Mouse (Mus musculus) splenic B cell, adult 2 months (primary cell): Measurements from ENCODE around the gene Glt28d2.

ENCODE experiments used
- DNase-seq: peaks from one replicate; pipeline ENCODE4 v3.0.0-alpha.2; 2011; ENCODE audit warnings: low read depth, low spot score
- H3K27me3 ChIP-seq: 2 replicates; pipeline ENCODE4 v1.6.1; 2012; ENCODE audit warnings: mild to moderate bottlenecking, low read length, moderate library complexity, mixed read lengths; ENCODE audit not compliant: control insufficient read depth, poor library complexity, insufficient read depth, severe bottlenecking
- H3K36me3 ChIP-seq: 2 replicates; pipeline ENCODE4 v1.6.1; 2012; ENCODE audit warnings: mild to moderate bottlenecking, low read length, moderate library complexity, mixed read lengths; ENCODE audit not compliant: control insufficient read depth, poor library complexity, insufficient read depth, severe bottlenecking

The Glt28d2 gene

DNA sequence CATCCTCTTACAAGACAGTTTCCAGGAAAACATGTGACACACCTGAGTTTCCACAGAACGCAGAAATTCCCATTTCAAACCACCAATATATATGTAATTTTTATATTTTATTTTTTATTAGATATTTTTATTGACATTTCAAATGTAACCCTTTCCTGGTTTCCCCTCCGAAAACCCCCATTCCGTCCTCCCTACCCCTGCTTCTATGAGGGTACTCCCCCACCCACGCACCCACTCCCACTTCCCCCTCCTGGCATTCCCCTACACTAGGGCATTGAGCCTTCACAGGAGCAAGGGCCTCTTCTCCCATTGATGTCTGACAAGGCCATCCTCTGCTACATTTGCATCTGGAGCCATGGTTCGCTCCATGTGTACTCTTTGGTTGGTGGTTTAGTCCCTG, 7.7 kb upstream of the Glt28d2 start:
- Histone ChIP-seq H3K27me3 (peaks cover 2% of the 10 kb centered on the region), H3K36me3 (no peaks in the 10 kb centered on the region)
- peak; percentile 22 for DNase-seq

DNA sequence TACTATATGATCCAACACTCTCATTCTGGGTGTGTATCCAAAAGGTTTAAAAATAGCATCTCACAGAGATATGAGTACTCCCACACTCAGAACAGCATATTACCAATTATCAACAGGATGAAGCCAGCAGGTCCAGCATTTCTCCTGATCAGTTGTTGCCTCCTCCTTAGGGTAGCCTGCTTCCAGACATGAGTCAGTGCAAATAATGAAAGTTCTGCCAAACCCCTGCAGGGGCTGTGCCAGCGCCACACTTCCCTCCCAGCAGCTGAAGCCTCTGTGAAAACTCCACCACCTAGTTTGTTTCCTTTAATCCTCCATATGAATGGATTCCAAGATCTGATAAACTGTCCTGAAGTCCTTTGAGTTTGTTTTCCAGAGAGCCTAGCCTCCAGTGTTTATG, 4.3 kb upstream of the Glt28d2 start:
- no peak for DNase-seq
- no peaks in the 10 kb centered on the region for H3K36me3 ChIP-seq
- H3K27me3 ChIP-seq, result peaks cover 4% of the 10 kb centered on the region

DNA sequence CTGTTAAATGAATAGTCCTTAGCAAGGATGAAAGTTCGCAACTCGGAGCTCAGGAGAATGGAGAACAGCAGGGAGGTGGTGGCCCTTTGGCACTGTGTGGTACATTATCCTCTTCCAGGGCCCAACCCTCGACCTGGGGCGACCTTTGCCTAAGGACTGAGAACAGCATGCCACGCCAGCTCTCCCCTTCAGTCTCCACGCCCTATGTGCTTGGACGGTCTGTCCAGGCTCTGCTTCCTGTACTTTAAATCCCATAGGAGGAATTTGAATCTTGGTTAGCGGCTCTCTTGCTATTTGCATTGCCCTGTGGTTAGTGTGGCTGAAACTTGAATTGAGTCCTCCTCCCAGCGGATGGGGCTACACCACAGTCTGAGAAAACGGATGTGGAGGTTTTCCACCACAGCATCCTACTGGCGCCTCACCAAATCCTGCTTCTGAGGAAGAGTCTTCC, 930 bp upstream of the Glt28d2 start:
- Histone ChIP-seq H3K27me3 (peaks cover 4% of the 10 kb centered on the region), H3K36me3 (no peaks in the 10 kb centered on the region)
- DNase-seq, result peak; percentile 51

DNA sequence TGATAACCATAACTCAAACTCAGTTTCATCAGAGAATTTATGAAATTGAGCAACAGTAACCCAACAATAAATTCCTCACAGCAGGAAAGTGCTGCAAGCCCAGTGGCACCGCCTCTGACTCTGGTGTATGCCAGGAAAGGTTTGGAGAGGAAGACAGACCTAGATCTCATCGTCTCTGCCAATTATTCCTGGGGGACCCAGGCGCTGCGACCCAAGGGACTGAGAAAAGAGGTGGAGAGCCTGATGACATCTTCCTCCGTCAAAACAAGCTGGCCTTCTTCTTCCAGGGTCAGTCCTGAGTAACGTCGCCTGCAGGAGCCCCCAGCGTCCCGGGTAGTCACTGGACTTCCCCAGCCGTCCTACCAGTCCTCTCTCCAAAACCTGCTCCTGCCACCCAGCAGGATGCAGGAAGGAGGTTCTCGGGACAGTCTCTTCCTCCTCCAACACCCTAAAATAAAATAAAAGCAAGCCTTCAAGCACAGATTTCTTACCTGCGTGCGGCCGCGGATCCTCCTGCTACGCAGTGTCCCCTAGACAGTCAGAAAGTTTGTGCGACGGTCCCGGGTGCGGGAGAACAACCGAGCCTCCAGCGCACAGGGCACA, 579 bp downstream of the Glt28d2 start:
- Histone ChIP-seq H3K36me3 (no peaks in the 10 kb centered on the region), H3K27me3 (peaks cover 4% of the 10 kb centered on the region)
- no peak for DNase-seq

DNA sequence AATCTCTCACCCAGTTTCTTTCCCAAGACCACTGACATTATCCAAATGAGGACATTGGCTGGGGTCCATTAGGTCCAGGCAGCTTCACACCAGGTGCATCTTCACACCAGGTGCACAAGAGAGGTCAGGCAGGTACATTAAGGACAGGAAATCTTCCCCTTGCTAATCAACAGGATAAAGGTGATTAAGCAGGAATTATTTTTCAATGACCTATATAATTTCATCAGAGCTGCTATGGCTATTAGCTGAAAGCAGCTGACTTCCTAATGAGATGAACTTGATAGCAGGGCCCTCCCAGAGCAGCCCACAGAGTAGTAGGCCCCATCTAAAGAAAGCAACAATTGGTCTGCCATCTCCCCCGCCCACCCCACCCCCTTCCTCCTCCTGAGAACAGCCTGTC, 1.4 kb downstream of the Glt28d2 start:
- no peak for DNase-seq
- Histone ChIP-seq H3K36me3 (no peaks in the 10 kb centered on the region), H3K27me3 (peaks cover 2% of the 10 kb centered on the region)

DNA sequence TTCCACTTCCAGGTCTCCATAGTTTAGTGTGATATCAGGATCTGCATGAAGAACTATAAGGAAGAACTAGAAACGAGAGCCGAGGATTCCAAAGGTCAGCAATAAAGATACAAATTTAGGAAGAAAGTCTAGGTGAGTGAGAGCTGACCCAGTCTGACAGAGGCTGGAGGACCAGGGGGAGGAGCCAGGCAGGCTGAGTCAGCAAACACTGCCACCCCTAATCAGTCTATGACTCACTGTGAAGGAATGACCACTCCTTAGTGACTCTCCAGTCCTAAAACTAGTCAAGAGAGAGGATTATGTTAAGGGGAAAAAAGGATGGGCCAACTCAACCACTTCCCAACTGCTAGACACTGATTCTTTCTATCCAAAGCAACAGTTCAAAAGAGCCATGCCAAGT, 6.6 kb downstream of the Glt28d2 start:
- Histone ChIP-seq H3K27me3 (no peaks in the 10 kb centered on the region), H3K36me3 (no peaks in the 10 kb centered on the region)
- no peak for DNase-seq

DNA sequence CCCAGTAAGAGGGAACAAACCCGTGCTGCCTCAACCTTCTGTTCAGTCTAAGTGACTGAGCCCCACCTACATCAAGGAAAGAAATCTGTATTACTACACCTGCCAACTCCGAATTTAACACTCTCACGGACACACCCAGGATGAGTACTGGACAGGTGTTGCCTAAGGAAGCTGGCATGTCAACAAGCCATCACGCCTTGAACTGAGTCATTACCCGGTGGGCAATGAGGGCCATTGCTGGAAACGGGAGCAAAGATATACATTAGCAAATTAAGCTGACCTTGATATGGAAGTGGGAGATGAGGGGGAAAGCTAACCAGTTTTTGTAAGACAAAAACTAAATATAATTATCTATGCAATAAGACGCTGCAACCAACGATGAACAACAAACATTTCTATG, 7.2 kb downstream of the Glt28d2 start:
- no peaks in the 10 kb centered on the region for H3K27me3 ChIP-seq
- no peaks in the 10 kb centered on the region for H3K36me3 ChIP-seq
- DNase-seq, result no peak

DNA sequence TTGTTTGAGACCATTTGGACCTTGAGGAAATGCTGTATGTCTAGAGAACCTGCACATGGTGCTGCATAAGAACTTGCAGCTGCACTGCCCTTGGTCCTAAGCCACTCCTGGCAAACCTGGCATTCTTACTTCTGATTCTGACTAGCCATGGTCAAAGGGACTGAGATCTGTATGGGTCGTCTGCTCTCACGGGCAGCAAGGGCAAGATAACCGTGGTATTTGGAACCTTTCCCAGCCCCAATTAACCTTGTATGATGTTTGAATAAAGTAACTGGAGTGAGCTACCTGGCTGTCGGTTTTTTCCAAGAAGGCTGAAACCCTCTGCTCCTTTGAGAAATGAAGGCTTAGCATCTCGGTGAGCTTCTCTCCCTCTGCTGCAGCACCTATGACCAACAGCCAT, 8.4 kb downstream of the Glt28d2 start:
- H3K36me3 ChIP-seq, result no peaks in the 10 kb centered on the region
- no peak for DNase-seq
- H3K27me3 ChIP-seq, result no peaks in the 10 kb centered on the region

DNA sequence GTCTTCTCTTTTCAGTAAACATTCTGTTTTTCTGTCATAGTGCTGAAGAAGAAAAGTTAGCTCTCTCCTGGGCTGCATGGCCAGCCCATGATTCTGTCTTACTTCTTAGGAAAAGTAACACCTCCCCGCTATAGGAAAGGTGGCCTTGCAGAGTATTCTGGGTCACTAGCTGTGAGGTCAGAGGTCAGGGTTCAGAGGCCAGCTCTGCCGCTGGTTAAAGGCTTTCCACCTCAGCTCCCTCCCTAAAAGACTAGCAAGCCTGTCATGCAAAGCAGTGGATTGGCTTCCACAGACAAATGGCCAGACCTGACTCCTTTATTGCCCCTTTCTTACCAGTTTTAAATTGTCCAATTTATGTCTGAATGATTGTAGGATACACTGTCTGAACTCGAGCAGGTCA, 23.3 kb downstream of the Glt28d2 start:
- DNase-seq, result no peak

DNA sequence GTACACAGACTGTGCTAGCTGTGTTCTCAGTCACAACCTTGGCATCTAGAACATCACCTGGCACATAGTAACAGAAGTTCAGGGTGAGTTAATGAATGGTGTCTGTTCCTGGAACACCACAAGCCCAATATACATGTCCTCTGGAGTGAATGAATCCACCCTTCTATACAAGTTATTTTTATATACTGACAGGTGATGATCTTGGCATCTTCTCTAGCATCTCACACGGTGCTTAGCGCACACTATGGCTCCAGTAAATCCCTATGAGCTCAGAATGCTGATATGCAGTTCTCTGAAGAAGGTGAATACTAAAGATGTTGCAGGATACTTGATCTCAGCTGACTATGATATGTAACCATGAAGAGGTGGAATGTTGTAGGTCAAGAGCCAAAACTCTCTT, 24.4 kb downstream of the Glt28d2 start:
- no peak for DNase-seq
- Histone ChIP-seq H3K27me3 (no peaks in the 10 kb centered on the region), H3K36me3 (no peaks in the 10 kb centered on the region)

More for the DNA sequence above, 23.3 kb downstream of the Glt28d2 start:
- H3K36me3 ChIP-seq, result no peaks in the 10 kb centered on the region
- no peaks in the 10 kb centered on the region for H3K27me3 ChIP-seq

DNA sequence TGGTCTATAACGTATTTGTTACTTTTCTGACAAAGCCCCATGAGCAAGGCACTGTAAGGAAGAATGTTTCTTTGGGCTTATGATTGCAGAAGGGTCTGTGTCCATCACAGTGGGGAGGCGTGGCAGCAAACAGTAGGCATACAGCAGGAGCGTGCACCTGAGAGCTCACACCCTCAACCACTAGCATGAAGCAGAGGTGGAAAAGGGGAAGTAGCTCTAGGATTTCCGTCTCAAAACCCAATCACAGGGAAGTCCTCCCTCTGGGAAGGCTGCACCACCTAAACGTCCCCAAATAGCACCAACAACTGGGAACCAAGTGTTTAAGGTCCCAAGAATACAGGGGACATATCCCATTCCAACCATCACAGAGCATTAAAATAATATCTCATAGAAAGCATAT, 26.3 kb downstream of the Glt28d2 start:
- no peak for DNase-seq
- no peaks in the 10 kb centered on the region for H3K27me3 ChIP-seq
- no peaks in the 10 kb centered on the region for H3K36me3 ChIP-seq

DNA sequence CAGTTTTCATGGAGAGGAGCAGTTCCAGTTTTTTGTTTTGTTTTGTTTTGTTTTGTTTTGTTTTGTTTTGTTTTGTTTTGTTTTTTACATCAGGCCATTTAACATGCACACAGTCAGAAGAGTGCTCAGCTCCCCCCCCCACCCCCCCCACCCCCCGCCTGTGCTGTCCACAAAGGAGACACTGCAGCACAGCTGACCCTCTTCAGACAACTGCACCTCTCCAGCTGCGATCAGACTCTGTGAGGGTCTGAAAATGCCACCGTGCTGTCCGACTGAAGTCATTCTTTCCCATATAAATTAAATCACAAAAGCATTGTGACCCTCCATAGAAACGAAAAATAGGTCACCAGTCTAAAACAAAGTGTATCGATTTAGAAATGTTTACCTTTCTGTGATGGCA, 28.0 kb downstream of the Glt28d2 start:
- Histone ChIP-seq H3K36me3 (no peaks in the 10 kb centered on the region), H3K27me3 (no peaks in the 10 kb centered on the region)
- no peak for DNase-seq

DNA sequence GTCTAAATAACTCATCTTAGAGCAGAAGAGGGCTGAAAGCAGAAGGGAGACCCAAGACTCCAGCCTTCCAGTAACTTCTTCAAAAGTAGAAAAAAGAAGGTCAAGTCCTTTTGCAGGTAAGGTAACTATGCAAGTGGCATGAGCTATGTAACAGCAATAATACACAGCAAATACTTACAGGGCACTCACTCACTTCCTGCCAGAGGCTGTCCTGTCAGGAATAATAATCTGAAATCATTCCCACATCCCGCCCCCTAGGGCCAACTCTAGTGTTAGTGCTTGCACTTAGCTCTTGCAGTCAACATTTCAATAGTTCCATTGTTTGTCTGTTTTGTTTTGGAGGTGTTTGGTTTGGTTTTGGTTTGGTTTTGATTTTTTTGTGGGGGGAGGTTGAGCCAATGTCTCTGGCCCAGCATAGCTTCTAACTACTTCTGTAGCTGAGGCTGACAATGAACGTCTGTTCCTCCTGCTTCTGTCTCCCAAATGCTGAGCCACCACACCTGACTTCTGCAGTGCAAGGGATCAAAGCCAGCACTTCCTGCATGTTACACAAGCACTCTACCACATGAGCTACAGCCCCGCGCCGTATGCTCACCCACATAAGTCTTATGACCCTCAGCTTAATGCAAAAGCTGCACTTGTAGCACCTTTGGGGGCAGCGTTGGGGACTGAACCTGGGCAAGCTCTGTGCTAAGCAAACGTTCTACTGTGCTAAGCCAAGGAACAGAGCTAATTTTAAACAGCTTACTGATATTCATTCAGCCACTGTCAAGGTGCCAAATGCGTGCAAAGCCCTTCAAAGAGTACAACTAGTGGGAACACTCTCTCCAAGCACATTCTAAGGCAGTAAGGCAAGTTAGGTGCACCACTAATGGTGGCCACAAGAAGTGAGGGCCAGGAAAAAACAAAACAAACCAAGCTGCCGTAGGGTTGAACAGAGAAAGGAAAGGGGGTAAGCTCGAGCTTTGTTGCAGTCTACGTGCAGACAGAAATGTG, 28.9 kb downstream of the Glt28d2 start:
- Histone ChIP-seq H3K27me3 (no peaks in the 10 kb centered on the region), H3K36me3 (no peaks in the 10 kb centered on the region)
- no peak for DNase-seq

DNA sequence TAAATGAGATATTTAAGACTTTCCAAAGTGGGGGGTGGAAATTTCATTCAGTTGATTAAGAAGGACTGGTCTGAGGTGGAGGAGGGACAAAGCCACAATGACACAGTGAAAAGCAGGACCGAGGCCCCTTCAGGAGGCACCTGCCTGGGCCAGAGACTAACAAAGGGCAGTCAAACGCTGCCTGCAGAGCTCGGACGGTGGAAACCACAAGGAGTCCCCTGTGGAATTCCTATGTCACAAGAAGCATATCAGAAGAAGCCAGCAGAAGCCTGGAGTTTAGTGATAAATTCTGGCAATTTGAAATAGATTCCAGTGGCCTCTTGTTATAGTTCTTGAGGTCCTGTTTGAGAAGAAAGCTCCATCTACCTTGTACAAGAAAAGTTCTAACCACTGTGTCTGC, 30.2 kb downstream of the Glt28d2 start:
- Histone ChIP-seq H3K36me3 (no peaks in the 10 kb centered on the region), H3K27me3 (no peaks in the 10 kb centered on the region)
- no peak for DNase-seq

DNA sequence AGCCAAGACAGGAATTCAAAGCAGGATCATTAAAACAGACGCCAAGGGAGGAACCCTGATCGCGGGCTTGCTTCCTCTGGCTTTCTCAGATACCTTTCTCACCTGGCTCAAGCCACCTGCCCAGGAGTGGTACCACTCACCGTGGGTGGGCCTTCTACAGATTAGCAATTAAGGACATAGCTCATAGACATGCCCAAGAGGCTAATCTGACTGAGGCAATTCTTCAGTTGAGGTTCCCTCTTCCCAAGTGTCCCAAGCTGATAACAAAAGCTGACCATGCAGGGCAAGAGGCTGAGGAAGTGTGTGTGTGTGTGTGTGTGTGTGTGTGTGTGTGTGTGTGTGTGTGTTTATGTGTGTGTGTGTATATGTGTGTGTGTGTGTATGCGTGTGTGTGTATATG, 31.4 kb downstream of the Glt28d2 start:
- no peaks in the 10 kb centered on the region for H3K36me3 ChIP-seq
- H3K27me3 ChIP-seq, result no peaks in the 10 kb centered on the region
- DNase-seq, result no peak
